Mouse (Mus musculus): ENCODE measurements around the gene Leo1.
"Not testable (repeated sequence)": the region's sequence is repeated elsewhere in the genome, so short reads cannot be mapped to it uniquely, and the experiment has no call there.

Gene Leo1

GRCm38 (mm10) chr9:75427366-75428273 is 13.7 kb upstream of the Leo1 start:
- DNase-seq: peak in 1 of 2 experiments; percentile 32

GRCm38 (mm10) chr9:75428274-75428600 is 13.1 kb upstream of the Leo1 start:
- DNase-seq: no peak

GRCm38 (mm10) chr9:75429040-75429439 is 12.3 kb upstream of the Leo1 start:
- no peak for DNase-seq

GRCm38 (mm10) chr9:75429657-75430056 is 11.7 kb upstream of the Leo1 start:
- DNase-seq: no peak

- peak in 1 of 2 experiments; percentile 24 for DNase-seq
These were observed 10.3 kb upstream of the Leo1 start for GRCm38 (mm10) chr9:75430822-75431621.

GRCm38 (mm10) chr9:75432694-75433093 is 8.6 kb upstream of the Leo1 start:
- DNase-seq: no peak

GRCm38 (mm10) chr9:75434172-75434793 is 7.0 kb upstream of the Leo1 start:
- DNase-seq: peak; percentile 61 to 78

- no peak for DNase-seq
These were observed 6.5 kb upstream of the Leo1 start for GRCm38 (mm10) chr9:75434872-75435271.

GRCm38 (mm10) chr9:75435291-75435690 is 6.0 kb upstream of the Leo1 start:
- DNase-seq: no peak

- peak; percentile 87 to 92 for DNase-seq
These were observed 5.4 kb upstream of the Leo1 start for GRCm38 (mm10) chr9:75435918-75436317.

GRCm38 (mm10) chr9:75437653-75438385 is 3.5 kb upstream of the Leo1 start:
- DNase-seq: peak in 1 of 2 experiments; percentile 58

- no peak for DNase-seq
These were observed 387 bp downstream of the Leo1 start for GRCm38 (mm10) chr9:75441691-75442131.

- DNase-seq: no peak
These were observed 3.7 kb downstream of the Leo1 start for GRCm38 (mm10) chr9:75444981-75445380.

- not testable (repeated sequence) for DNase-seq
These were observed 5.2 kb downstream of the Leo1 start for GRCm38 (mm10) chr9:75446574-75446973.

- no peak for DNase-seq
These were observed 6.7 kb downstream of the Leo1 start for GRCm38 (mm10) chr9:75448021-75448420.

- no peak for DNase-seq
These were observed 12.7 kb downstream of the Leo1 start for GRCm38 (mm10) chr9:75453994-75454393.

- no peak for DNase-seq
These were observed 14.4 kb downstream of the Leo1 start for GRCm38 (mm10) chr9:75455684-75456083.

GRCm38 (mm10) chr9:75463050-75463660 is 21.8 kb downstream of the Leo1 start:
- no peak for DNase-seq

GRCm38 (mm10) chr9:75465856-75466255 is 24.5 kb downstream of the Leo1 start:
- DNase-seq: no peak

GRCm38 (mm10) chr9:75466641-75467040 is 25.3 kb downstream of the Leo1 start:
- no peak for DNase-seq

- DNase-seq: no peak
These were observed 26.3 kb downstream of the Leo1 start for GRCm38 (mm10) chr9:75467581-75467980.

- DNase-seq: peak; percentile 36 to 44
These were observed 27.0 kb downstream of the Leo1 start for GRCm38 (mm10) chr9:75468297-75468696.
